Mouse (Mus musculus): ENCODE measurements around the gene Tnpo3. TPM values are rescaled to one million over a fixed set of nuclear protein-coding genes. Genes with fewer than 3 reads are reported as not detected.

Tnpo3 gene
- total and polyA plus RNA-seq, 3 experiments: 64.9 to 148 (median 139) TPM

DNA sequence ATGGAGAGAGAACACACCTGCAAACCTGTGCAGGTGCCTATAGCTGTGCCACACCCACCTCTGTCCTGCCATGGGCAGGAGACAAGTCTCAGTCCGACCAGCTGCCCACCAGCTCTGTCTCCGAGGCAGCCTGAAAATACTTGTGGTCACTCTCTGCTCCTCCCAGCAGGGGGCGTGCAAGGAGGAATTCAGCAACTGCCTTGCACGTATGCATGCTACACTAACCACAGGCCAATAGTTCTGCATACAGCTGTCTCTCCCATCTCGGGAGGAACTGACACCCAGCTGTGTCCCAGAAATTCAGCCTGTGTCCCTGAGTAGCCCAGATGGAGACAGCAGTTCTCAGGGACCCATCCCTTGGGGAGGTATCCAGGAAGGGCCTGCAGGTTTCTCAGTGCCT, 92.5 kb downstream of the Tnpo3 start:
- Histone ChIP-seq H3K36me3 (ENCODE audit: control insufficient read depth in 1 of 2, insufficient read depth in 2 of 2, low read length in 2 of 2) (no peaks in the 10 kb centered on the region), H3K9me3 (replicated peaks; ENCODE audit: insufficient read depth, low read length) (no peaks in the 10 kb centered on the region), H3K4me3 (ENCODE audit: control insufficient read depth in 1 of 2, insufficient read depth in 1 of 2, low read depth in 2 of 2, low read length in 2 of 2) (no peak overlapping the region), H3K9ac (ENCODE audit: control insufficient read depth, low read depth, low read length, poor library complexity, severe bottlenecking) (no peak overlapping the region), H3K4me1 (ENCODE audit: control insufficient read depth in 1 of 2, insufficient read depth in 2 of 2, low read length in 2 of 2) (no peaks in the 10 kb centered on the region), H3K27ac (ENCODE audit: control insufficient read depth, low read depth, low read length) (no peak overlapping the region), H3K79me2 (ENCODE audit: control insufficient read depth, insufficient read depth, low read length, poor library complexity) (no peaks in the 10 kb centered on the region; the same call in 1 of the 2 replicates), H3K27me3 (ENCODE audit: control insufficient read depth in 1 of 2, insufficient read depth in 2 of 2, low read length in 2 of 2) (no peaks in the 10 kb centered on the region; a peak in 1 of 4 replicates)
- peak; percentile 85 for DNase-seq (ENCODE audit: low read depth, low spot score)
- TF ChIP-seq GATA1 (IDR thresholded peaks at IDR 0.05; ENCODE audit: low read depth, low read length): no peak
- TF ChIP-seq SIN3A (IDR thresholded peaks at IDR 0.05; ENCODE audit: low read length): no peak
- TF ChIP-seq NELFE (IDR thresholded peaks at IDR 0.05; ENCODE audit: low read depth, low read length): no peak
- TF ChIP-seq RAD21 (IDR thresholded peaks at IDR 0.05; ENCODE audit: low read depth, low read length): peak; percentile 58
- no peak for TF ChIP-seq MXI1 (IDR thresholded peaks at IDR 0.05; ENCODE audit: low read depth, low read length)
- TF ChIP-seq TCF12 (IDR thresholded peaks at IDR 0.05; ENCODE audit: low read depth, low read length): no peak
- TF ChIP-seq RCOR1 (IDR thresholded peaks at IDR 0.05; ENCODE audit: low read depth, low read length): no peak
- TF ChIP-seq NRF1 (IDR thresholded peaks at IDR 0.05; ENCODE audit: insufficient read depth, low read depth, low read length, poor library complexity, severe bottlenecking): no peak
- TF ChIP-seq CHD2 (IDR thresholded peaks at IDR 0.05; ENCODE audit: low read length): no peak
- TF ChIP-seq POLR2A (IDR thresholded peaks at IDR 0.05; ENCODE audit: control insufficient read depth in 1 of 2, insufficient read depth in 1 of 2, low read depth in 1 of 2, low read length in 2 of 2, poor library complexity in 1 of 2): no peak
- TF ChIP-seq POLR2AphosphoS5 (IDR thresholded peaks at IDR 0.05; ENCODE audit: borderline replicate concordance, low read depth, low read length): no peak
- no peak for TF ChIP-seq ETS1 (IDR thresholded peaks at IDR 0.05; ENCODE audit: low read depth, low read length)
- TF ChIP-seq MAFK (IDR thresholded peaks at IDR 0.05; ENCODE audit: borderline replicate concordance, low read depth, low read length): no peak
- peak; percentile 90 for TF ChIP-seq SMC3 (IDR thresholded peaks at IDR 0.05; ENCODE audit: low read depth, low read length)
- no peak for TF ChIP-seq KAT2A (conservative IDR thresholded peaks at IDR 0.05; ENCODE audit: low read depth, low read length)
- no peak for TF ChIP-seq GABPA (IDR thresholded peaks at IDR 0.05; ENCODE audit: low read depth, low read length)
- TF ChIP-seq MAX (IDR thresholded peaks at IDR 0.05; ENCODE audit: low read length): no peak
- TF ChIP-seq ZMIZ1 (IDR thresholded peaks at IDR 0.05; ENCODE audit: low read depth, low read length): no peak
- peak; percentile 86 to 92 (median 92) for TF ChIP-seq CTCF (IDR thresholded peaks at IDR 0.05 in 2 of 3, conservative IDR thresholded peaks at IDR 0.05 in 1 of 3; ENCODE audit: control insufficient read depth in 1 of 3, insufficient read depth in 1 of 3, low read depth in 2 of 3, low read length in 3 of 3, poor library complexity in 1 of 3, severe bottlenecking in 1 of 3)
- no peak for TF ChIP-seq TBP (IDR thresholded peaks at IDR 0.05; ENCODE audit: low read depth, low read length)
- no peak for TF ChIP-seq ZNF384 (IDR thresholded peaks at IDR 0.05; ENCODE audit: low read depth, low read length)
- TF ChIP-seq MEF2A (IDR thresholded peaks at IDR 0.05; ENCODE audit: extremely low read depth, insufficient replicate concordance, low read depth, low read length, poor library complexity, severe bottlenecking): no peak
- TF ChIP-seq POLR2AphosphoS2 (IDR thresholded peaks at IDR 0.05; ENCODE audit: low read length): no peak
- TF ChIP-seq E2F4 (IDR thresholded peaks at IDR 0.05; ENCODE audit: borderline replicate concordance, low read depth, low read length): no peak
- no peak for TF ChIP-seq BHLHE40 (IDR thresholded peaks at IDR 0.05; ENCODE audit: borderline replicate concordance, low read depth, low read length)
- TF ChIP-seq ZC3H11A (IDR thresholded peaks at IDR 0.05; ENCODE audit: low read depth, low read length): peak; percentile 53
- TF ChIP-seq USF1 (IDR thresholded peaks at IDR 0.05; ENCODE audit: low read depth, low read length): no peak
- TF ChIP-seq EP300 (IDR thresholded peaks at IDR 0.05; ENCODE audit: low read depth in 1 of 2, low read length in 2 of 2): no peak

Measured in MEL (cell line).